Mouse (Mus musculus) brown adipose tissue, adult 24 weeks (tissue): Measurements from ENCODE around the gene Spint1. TPM values are rescaled to one million over a fixed set of nuclear protein-coding genes. Genes with fewer than 3 reads are reported as not detected.

Source experiments
- H3K27ac ChIP-seq: fragments of 200-500 bp; replicated peaks from 2 replicates; pipeline ENCODE4 v1.5.1; 2012; ENCODE audit warnings: low read depth, mild to moderate bottlenecking, low read length
- H3K4me1 ChIP-seq: fragments of 200-500 bp; 2 replicates; pipeline ENCODE4 v1.6.1; 2012; ENCODE audit warnings: low read length, mixed read lengths; ENCODE audit not compliant: control insufficient read depth, insufficient read depth, insufficient read length
- H3K4me3 ChIP-seq: fragments of 200-500 bp; 2 replicates; pipeline ENCODE4 v1.5.1; 2012; ENCODE audit warnings: low read depth, mild to moderate bottlenecking, low read length, moderate library complexity; ENCODE audit not compliant: insufficient read depth
- polyA plus RNA-seq: library from polyadenylated mRNA; stranded (reverse); fragments of >200 nt; gene quantifications from 2 replicates; pipeline ENCODE4 v1.2.4, GENCODE M21; 2012; ENCODE audit not compliant: missing spikeins, insufficient read depth, insufficient read length

The Spint1 gene
- polyA plus RNA-seq, 1 experiment = not detected

GRCm38 (mm10) chr2:119262978-119263377 is 25.8 kb downstream of the Spint1 start:
- H3K4me1 ChIP-seq = no peaks in the 10 kb centered on the region
- H3K4me3 ChIP-seq = no peak overlapping the region
- no peak overlapping the region for H3K27ac ChIP-seq

GRCm38 (mm10) chr2:119263813-119264212 is 26.7 kb downstream of the Spint1 start:
- Histone ChIP-seq H3K4me1 (no peaks in the 10 kb centered on the region), H3K4me3 (no peak overlapping the region), H3K27ac (no peak overlapping the region)

- Histone ChIP-seq H3K4me3 (no peak overlapping the region; the same call in 1 of the 2 replicates), H3K4me1 (no peaks in the 10 kb centered on the region), H3K27ac (no peak overlapping the region)
Observed at GRCm38 (mm10) chr2:119270286-119270642, 33.1 kb downstream of the Spint1 start.

- no peaks in the 10 kb centered on the region for H3K4me1 ChIP-seq
- H3K27ac ChIP-seq = no peak within 1 kb of the TSS
- peak within 1 kb of the TSS; percentile 55 for H3K4me3 ChIP-seq
Observed at GRCm38 (mm10) chr2:119270643-119271331, 33.6 kb downstream of the Spint1 start, which contains the start of gene Rhov. Gene Rhov (minus strand): TSS chr2:119271272.

- no peak overlapping the region for H3K4me3 ChIP-seq
- H3K27ac ChIP-seq = no peak overlapping the region
- H3K4me1 ChIP-seq = no peaks in the 10 kb centered on the region
Observed at GRCm38 (mm10) chr2:119274126-119274525, 37.0 kb downstream of the Spint1 start.

- no peaks in the 10 kb centered on the region for H3K4me1 ChIP-seq
- no peak overlapping the region for H3K27ac ChIP-seq
- no peak overlapping the region for H3K4me3 ChIP-seq
Observed at GRCm38 (mm10) chr2:119276926-119277325, 39.8 kb downstream of the Spint1 start.

- no peaks in the 10 kb centered on the region for H3K4me1 ChIP-seq
- no peak overlapping the region for H3K4me3 ChIP-seq
- H3K27ac ChIP-seq = no peak overlapping the region
Observed at GRCm38 (mm10) chr2:119277810-119278209, 40.6 kb downstream of the Spint1 start.

- Histone ChIP-seq H3K27ac (no peak overlapping the region), H3K4me1 (no peaks in the 10 kb centered on the region), H3K4me3 (no peak overlapping the region)
Observed at GRCm38 (mm10) chr2:119281899-119282565, 44.9 kb downstream of the Spint1 start.

- Histone ChIP-seq H3K4me3 (no peak overlapping the region), H3K27ac (no peak overlapping the region), H3K4me1 (peaks cover 2% of the 10 kb centered on the region; the same call in 1 of the 2 replicates)
Observed at GRCm38 (mm10) chr2:119287372-119287771, 50.2 kb downstream of the Spint1 start.

GRCm38 (mm10) chr2:119288270-119288882 is 51.2 kb downstream of the Spint1 start, which contains the start of gene Vps18:
Gene Vps18 (plus strand): TSS chr2:119288740.
- peak within 1 kb of the TSS; percentile 73 for H3K4me3 ChIP-seq
- peak within 1 kb of the TSS; percentile 69 for H3K27ac ChIP-seq
- H3K4me1 ChIP-seq = peaks cover 2% of the 10 kb centered on the region; the same call in 1 of the 2 replicates

- Histone ChIP-seq H3K4me1 (peaks cover 2% of the 10 kb centered on the region; the same call in 1 of the 2 replicates), H3K27ac (peak overlapping the region; percentile 6; the same call in 1 of the 2 replicates), H3K4me3 (peak overlapping the region; percentile 73)
Observed at GRCm38 (mm10) chr2:119289014-119289416, 51.9 kb downstream of the Spint1 start.

GRCm38 (mm10) chr2:119292281-119292680 is 55.1 kb downstream of the Spint1 start:
- Histone ChIP-seq H3K27ac (no peak overlapping the region), H3K4me1 (peaks cover 2% of the 10 kb centered on the region; the same call in 1 of the 2 replicates), H3K4me3 (no peak overlapping the region)

- Histone ChIP-seq H3K4me1 (peaks cover 2% of the 10 kb centered on the region; the same call in 1 of the 2 replicates), H3K4me3 (no peak overlapping the region), H3K27ac (no peak overlapping the region)
Observed at GRCm38 (mm10) chr2:119292852-119293251, 55.7 kb downstream of the Spint1 start.

GRCm38 (mm10) chr2:119293311-119293710 is 56.1 kb downstream of the Spint1 start:
- Histone ChIP-seq H3K27ac (no peak overlapping the region), H3K4me1 (peaks cover 2% of the 10 kb centered on the region; the same call in 1 of the 2 replicates), H3K4me3 (no peak overlapping the region)

GRCm38 (mm10) chr2:119293776-119294390 is 56.7 kb downstream of the Spint1 start:
- Histone ChIP-seq H3K4me3 (no peak overlapping the region), H3K27ac (no peak overlapping the region), H3K4me1 (peaks cover 5% of the 10 kb centered on the region)
